Mouse (Mus musculus): Measurements from ENCODE around the gene Parp14. TPM values are rescaled to one million over a fixed set of nuclear protein-coding genes. Genes with fewer than 3 reads are reported as not detected.

The Parp14 gene
- total RNA-seq, 2 experiments from 2014 or later, result 1.1 to 1.5 TPM

- no peak for DNase-seq (ENCODE audit: extremely low spot score in 1 of 2, low spot score in 1 of 2)
Measured at GRCm38 (mm10) chr16:35788330-35788729, 83.0 kb downstream of the Parp14 start.

GRCm38 (mm10) chr16:35787568-35788189 is 83.7 kb downstream of the Parp14 start:
- DNase-seq (ENCODE audit: extremely low spot score in 1 of 2, low spot score in 1 of 2), result no peak

- no peak for DNase-seq (ENCODE audit: extremely low spot score in 1 of 2, low spot score in 1 of 2)
Measured at GRCm38 (mm10) chr16:35787163-35787562, 84.2 kb downstream of the Parp14 start.

DNA sequence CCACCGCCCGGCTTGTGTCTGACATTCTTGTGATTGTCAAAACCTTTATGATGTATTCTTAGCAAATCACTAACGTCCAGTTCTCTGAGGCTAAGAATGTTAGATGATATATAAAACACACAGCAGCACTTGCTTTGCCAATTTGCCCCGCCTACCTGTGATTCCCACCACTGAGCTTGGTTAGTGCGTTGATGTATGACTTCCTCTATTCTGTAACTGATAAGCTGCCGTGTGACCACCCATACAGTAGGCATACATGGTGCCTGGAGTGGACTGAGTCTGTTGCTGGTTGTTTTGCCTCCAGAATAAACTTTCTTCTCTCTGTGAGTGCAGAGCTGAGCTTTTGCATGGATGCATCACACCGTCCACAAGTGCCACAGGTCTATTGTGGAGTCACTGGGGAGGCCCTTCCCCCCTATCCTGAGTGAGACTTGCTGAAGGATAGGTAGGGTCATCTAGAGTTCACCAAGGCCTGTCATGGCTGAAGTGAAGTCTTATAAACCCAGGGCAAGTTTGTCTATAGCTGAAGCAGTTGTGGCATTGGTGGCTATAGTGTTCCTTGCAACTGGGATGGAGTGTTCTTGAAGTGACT is 87.1 kb downstream of the Parp14 start:
- no peak for DNase-seq (ENCODE audit: extremely low spot score in 1 of 2, low spot score in 1 of 2)

- no peak for DNase-seq (ENCODE audit: extremely low spot score in 1 of 2, low spot score in 1 of 2)
Measured at GRCm38 (mm10) chr16:35783207-35783573, 88.2 kb downstream of the Parp14 start.

Other genes with a start within 250 kb of the Parp14 start
- 10 to 100 TPM; 70.6 to 81.7 TPM for gene Dirc2, start 102.2 kb downstream of the Parp14 start, total RNA-seq (2021)
- gene Hspbap1, start 101.2 kb downstream of the Parp14 start, total RNA-seq (2021), result 1 to 10 TPM; 4.6 to 5.7 TPM
- 1 to 10 TPM; 2.6 to 3.5 TPM for gene Parp9, start 66.9 kb upstream of the Parp14 start, total RNA-seq (2021)
- 1 to 10 TPM; 4.2 to 4.5 TPM for gene Dtx3l, start 67.6 kb upstream of the Parp14 start, total RNA-seq (2021)
- 100 to 1,000 TPM; 125 to 138 TPM for gene Kpna1, start 107.2 kb upstream of the Parp14 start, total RNA-seq (2021)
- gene Wdr5b, start 169.6 kb upstream of the Parp14 start, total RNA-seq (2021), result 1 to 10 TPM; 5.0 to 5.2 TPM
- 10 to 100 TPM; 83.0 to 93.8 TPM for gene Fam162a, start 200.1 kb upstream of the Parp14 start, total RNA-seq (2021)
- 10 to 100 TPM; 22.6 to 25.0 TPM for gene Ccdc58, start 200.1 kb upstream of the Parp14 start, total RNA-seq (2021)

All from layer of hippocampus, postnatal 25 days (tissue).